Mouse (Mus musculus): ENCODE results near the gene Cutal.

Gene Cutal

DNA sequence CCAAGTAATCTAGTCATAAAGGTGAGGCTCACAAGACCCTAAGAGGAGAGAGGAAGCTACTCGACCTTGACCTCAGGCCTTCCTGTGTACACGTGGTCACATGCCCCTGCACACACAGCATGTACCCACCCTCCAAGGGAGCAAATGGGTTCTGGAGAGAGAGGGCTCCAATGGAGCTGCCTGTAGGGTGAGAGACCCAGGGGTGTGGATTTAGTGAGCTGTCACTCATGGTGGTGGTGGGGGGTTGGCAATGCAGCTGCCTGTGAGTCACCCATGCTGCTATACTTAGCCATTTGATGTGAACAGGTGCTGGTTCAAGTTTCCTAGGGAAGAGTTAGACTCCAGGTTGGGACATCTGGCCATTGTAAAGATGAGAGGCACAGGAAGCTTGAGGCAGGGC lies 45.9 kb downstream of the Cutal start:
- no peak for DNase-seq

- DNase-seq: no peak
Observed at GRCm38 (mm10) chr2:34922729-34923128, 48.5 kb downstream of the Cutal start.

GRCm38 (mm10) chr2:34927320-34927719 lies 53.1 kb downstream of the Cutal start:
- DNase-seq: no peak

DNA sequence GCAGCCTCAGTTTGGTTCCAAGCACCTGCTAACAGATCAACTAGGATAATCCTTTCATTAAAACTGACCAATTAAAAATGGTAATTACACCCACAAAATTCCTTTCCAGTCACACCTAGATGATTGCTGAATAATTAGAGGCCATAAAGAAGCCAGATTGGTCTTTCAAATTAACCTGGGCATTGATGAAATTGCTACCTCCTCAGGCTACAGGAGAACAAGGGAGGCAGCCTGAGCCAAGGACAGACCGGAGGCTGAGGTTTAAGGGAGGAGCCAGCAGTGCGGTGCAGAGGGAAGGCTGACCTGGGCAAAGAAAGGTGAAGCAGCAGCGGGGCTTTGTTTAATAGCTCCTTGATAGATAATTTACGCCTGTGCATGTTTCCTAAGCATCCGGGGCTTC lies 63.3 kb downstream of the Cutal start:
- DNase-seq: no peak

- no peak for DNase-seq
Observed at GRCm38 (mm10) chr2:34938269-34939208, 64.3 kb downstream of the Cutal start.

DNA sequence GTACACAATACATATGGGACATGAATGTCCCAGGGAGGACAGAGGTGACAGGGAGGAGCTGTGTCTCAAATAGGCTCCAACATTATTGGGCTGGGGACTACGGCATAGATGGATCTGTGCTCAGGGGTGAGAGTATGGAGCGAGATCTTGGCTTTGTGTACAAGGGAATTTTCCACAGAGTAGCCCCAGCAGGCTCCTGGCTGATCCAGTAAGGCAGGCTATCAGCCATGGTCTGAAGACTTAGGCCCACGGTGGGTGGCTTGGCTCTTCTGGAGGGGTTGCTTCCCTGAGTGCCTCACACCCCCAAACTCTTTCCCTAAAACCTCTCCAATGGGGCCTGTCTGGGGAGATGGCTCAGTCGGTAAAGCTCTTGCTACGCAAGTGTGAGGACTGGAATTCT lies 66.0 kb downstream of the Cutal start:
- DNase-seq: no peak

DNA sequence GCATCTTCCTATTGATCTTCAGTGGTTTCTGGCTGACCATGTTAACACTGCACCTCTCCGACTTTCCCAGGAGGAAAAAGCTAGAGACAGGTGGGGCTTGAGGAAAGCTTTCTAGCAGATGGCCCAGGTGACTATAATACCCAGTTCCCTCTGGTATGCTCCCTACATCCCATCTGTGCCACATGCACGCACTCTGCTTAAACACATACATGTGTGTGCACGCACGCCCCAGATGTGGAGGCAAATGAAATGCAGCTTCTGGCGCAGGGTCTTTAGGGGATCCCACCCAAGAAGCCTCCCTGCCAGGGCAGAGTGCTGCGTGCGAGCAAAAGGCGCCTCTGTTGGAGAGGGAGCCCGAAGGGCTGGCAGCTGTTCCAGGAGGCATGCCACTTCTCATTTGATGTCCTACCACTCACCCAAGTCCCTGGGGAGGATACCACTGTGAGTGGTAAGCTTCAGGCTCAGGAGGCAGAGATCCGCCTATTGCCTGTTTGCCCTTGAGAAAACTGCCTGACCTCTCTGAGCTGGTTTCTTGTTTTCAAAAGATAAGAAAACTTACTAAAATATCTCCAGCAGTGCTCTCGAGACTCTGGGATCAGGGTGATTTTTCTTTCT lies 67.0 kb downstream of the Cutal start:
- no peak for DNase-seq
